Mouse (Mus musculus) MEL (cell line): ENCODE results near the gene Spen.

ENCODE experiments used
- BHLHE40 ChIP-seq: IDR thresholded peaks from 2 replicates; pipeline ENCODE4 v1.6.1; 2012; ENCODE audit warnings: low read depth, mild to moderate bottlenecking, inconsistent platforms, low read length, improper control_type of control experiment, borderline replicate concordance
- CHD2 ChIP-seq: IDR thresholded peaks from 2 replicates; pipeline ENCODE4 v1.6.1; 2011; ENCODE audit warnings: low read length, improper control_type of control experiment
- CTCF ChIP-seq, 3 experiments: IDR thresholded peaks in 2 of 3; conservative IDR thresholded peaks in 1 of 3; 2 replicates each; pipeline ENCODE4 v1.5.1; 2011 to 2012; ENCODE audit warnings: low read length in 3 of 3, low read depth in 2 of 3, mild to moderate bottlenecking in 2 of 3, improper control_type of control experiment in 1 of 3, inconsistent platforms in 1 of 3, mixed read lengths in 1 of 3, moderate library complexity in 1 of 3; ENCODE audit not compliant: control insufficient read depth in 1 of 3, insufficient read depth in 1 of 3, poor library complexity in 1 of 3, severe bottlenecking in 1 of 3
- EP300 ChIP-seq, 2 experiments: IDR thresholded peaks; 2 replicates each; pipeline ENCODE4 v1.6.1; 2011; ENCODE audit warnings: improper control_type of control experiment in 2 of 2, low read length in 2 of 2, low read depth in 1 of 2, mild to moderate bottlenecking in 1 of 2
- ETS1 ChIP-seq: IDR thresholded peaks from 2 replicates; pipeline ENCODE4 v1.6.1; 2012; ENCODE audit warnings: low read depth, mild to moderate bottlenecking, inconsistent platforms, low read length, improper control_type of control experiment, moderate library complexity
- GABPA ChIP-seq: IDR thresholded peaks from 2 replicates; pipeline ENCODE4 v1.6.1; 2012; ENCODE audit warnings: low read depth, mild to moderate bottlenecking, inconsistent platforms, low read length, improper control_type of control experiment, moderate library complexity
- JUND ChIP-seq: IDR thresholded peaks from 2 replicates; pipeline ENCODE4 v1.6.1; 2011; ENCODE audit warnings: low read depth, mild to moderate bottlenecking, improper control_type of control experiment, low read length
- MXI1 ChIP-seq: IDR thresholded peaks from 2 replicates; pipeline ENCODE4 v1.6.1; 2011; ENCODE audit warnings: mild to moderate bottlenecking, low read depth, low read length, improper control_type of control experiment
- NELFE ChIP-seq: IDR thresholded peaks from 2 replicates; pipeline ENCODE4 v1.6.1; 2011; ENCODE audit warnings: low read depth, low read length, improper control_type of control experiment
- NRF1 ChIP-seq: IDR thresholded peaks from 2 replicates; pipeline ENCODE4 v1.6.1; 2014; ENCODE audit warnings: low read depth, mild to moderate bottlenecking, inconsistent platforms, low read length, improper control_type of control experiment, moderate library complexity; ENCODE audit not compliant: poor library complexity, insufficient read depth, severe bottlenecking
- POLR2A ChIP-seq, 2 experiments: IDR thresholded peaks; 2 replicates each; pipeline ENCODE4 v1.6.1; 2011 to 2012; ENCODE audit warnings: low read length in 2 of 2, mild to moderate bottlenecking in 2 of 2, control low read depth in 1 of 2, improper control_type of control experiment in 1 of 2, low read depth in 1 of 2, moderate library complexity in 1 of 2; ENCODE audit not compliant: control insufficient read depth in 1 of 2, insufficient read depth in 1 of 2, poor library complexity in 1 of 2
- RAD21 ChIP-seq: IDR thresholded peaks from 2 replicates; pipeline ENCODE4 v1.6.1; 2011; ENCODE audit warnings: mild to moderate bottlenecking, low read depth, low read length, improper control_type of control experiment
- RCOR1 ChIP-seq: IDR thresholded peaks from 2 replicates; pipeline ENCODE4 v1.6.1; 2012; ENCODE audit warnings: low read depth, mild to moderate bottlenecking, inconsistent platforms, low read length, improper control_type of control experiment
- ZMIZ1 ChIP-seq: IDR thresholded peaks from 2 replicates; pipeline ENCODE4 v1.6.1; 2012; ENCODE audit warnings: low read depth, mild to moderate bottlenecking, inconsistent platforms, low read length, improper control_type of control experiment, moderate library complexity

DNA sequence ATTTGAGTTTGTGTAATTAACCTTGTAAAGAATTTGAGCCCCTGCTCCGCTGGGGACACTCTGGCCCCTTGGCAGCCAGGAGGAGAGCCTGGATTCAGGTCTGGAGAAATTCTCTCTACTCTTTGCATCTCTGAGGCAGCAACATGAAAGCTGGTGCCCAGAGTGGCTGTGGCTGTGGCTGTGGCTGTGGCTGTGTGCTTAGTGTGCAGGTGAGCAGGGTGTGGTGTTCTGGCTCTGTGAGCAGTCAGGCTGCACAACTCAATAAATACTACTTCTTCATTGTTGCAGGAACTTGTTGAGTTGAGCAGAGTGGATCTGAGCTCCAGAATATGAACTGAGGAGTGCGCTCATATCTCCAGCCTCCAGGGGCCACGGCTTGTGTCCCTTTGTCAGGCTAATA lies 79.5 kb downstream of the Spen start:
- TF ChIP-seq RCOR1 (no peak), RAD21 (no peak), BHLHE40 (no peak), MXI1 (no peak), CTCF (IDR thresholded peaks at IDR 0.05 in 2 of 3, conservative IDR thresholded peaks at IDR 0.05 in 1 of 3; ENCODE audit: control insufficient read depth in 1 of 3, insufficient read depth in 1 of 3, low read depth in 2 of 3, low read length in 3 of 3, poor library complexity in 1 of 3, severe bottlenecking in 1 of 3) (no peak), POLR2A (IDR thresholded peaks at IDR 0.05; ENCODE audit: control insufficient read depth in 1 of 2, insufficient read depth in 1 of 2, low read depth in 1 of 2, low read length in 2 of 2, poor library complexity in 1 of 2) (no peak), JUND (no peak), GABPA (no peak), CHD2 (no peak), NELFE (no peak), NRF1 (no peak), EP300 (IDR thresholded peaks at IDR 0.05; ENCODE audit: low read depth in 1 of 2, low read length in 2 of 2) (no peak), ETS1 (no peak), ZMIZ1 (no peak)
